Mouse (Mus musculus): ENCODE measurements around the gene Ablim1.
A peak's percentile ranks its signal among the peaks of the same experiment; 100 is the strongest.

Gene Ablim1

GRCm38 (mm10) chr19:57264296-57264947 is 50.3 kb downstream of the Ablim1 start:
- no peak for DNase-seq (ENCODE audit: low spot score)

GRCm38 (mm10) chr19:57257801-57258200 is 56.9 kb downstream of the Ablim1 start:
- DNase-seq (ENCODE audit: low spot score), result no peak

GRCm38 (mm10) chr19:57256666-57257065 is 58.1 kb downstream of the Ablim1 start:
- DNase-seq (ENCODE audit: low spot score), result no peak

- peak; percentile 55 for DNase-seq (ENCODE audit: low spot score)
These were observed 59.6 kb downstream of the Ablim1 start for GRCm38 (mm10) chr19:57255157-57255556.

GRCm38 (mm10) chr19:57252692-57253448 is 61.8 kb downstream of the Ablim1 start:
- DNase-seq (ENCODE audit: low spot score), result no peak

- DNase-seq (ENCODE audit: low spot score), result peak; percentile 32
These were observed 65.9 kb downstream of the Ablim1 start for GRCm38 (mm10) chr19:57248781-57249180.

GRCm38 (mm10) chr19:57247221-57247620 is 67.5 kb downstream of the Ablim1 start:
- no peak for DNase-seq (ENCODE audit: low spot score)

GRCm38 (mm10) chr19:57244281-57244680 is 70.4 kb downstream of the Ablim1 start:
- no peak for DNase-seq (ENCODE audit: low spot score)

GRCm38 (mm10) chr19:57243606-57244005 is 71.1 kb downstream of the Ablim1 start:
- DNase-seq (ENCODE audit: low spot score), result no peak

- DNase-seq (ENCODE audit: low spot score), result no peak
These were observed 71.5 kb downstream of the Ablim1 start for GRCm38 (mm10) chr19:57243191-57243590.

GRCm38 (mm10) chr19:57241363-57242192 is 73.1 kb downstream of the Ablim1 start:
- no peak for DNase-seq (ENCODE audit: low spot score)

- DNase-seq (ENCODE audit: low spot score), result no peak
These were observed 74.5 kb downstream of the Ablim1 start for GRCm38 (mm10) chr19:57240259-57240658.

- peak; percentile 85 for DNase-seq (ENCODE audit: low spot score)
These were observed 75.4 kb downstream of the Ablim1 start for GRCm38 (mm10) chr19:57239176-57239784.

- peak; percentile 71 for DNase-seq (ENCODE audit: low spot score)
These were observed 76.3 kb downstream of the Ablim1 start for GRCm38 (mm10) chr19:57238461-57238860.

- DNase-seq (ENCODE audit: low spot score), result no peak
These were observed 77.2 kb downstream of the Ablim1 start for GRCm38 (mm10) chr19:57237534-57237933.

GRCm38 (mm10) chr19:57236647-57237046 is 78.1 kb downstream of the Ablim1 start:
- no peak for DNase-seq (ENCODE audit: low spot score)

- no peak for DNase-seq (ENCODE audit: low spot score)
These were observed 78.8 kb downstream of the Ablim1 start for GRCm38 (mm10) chr19:57235931-57236330.

- no peak for DNase-seq (ENCODE audit: low spot score)
These were observed 83.7 kb downstream of the Ablim1 start for GRCm38 (mm10) chr19:57230996-57231395.

GRCm38 (mm10) chr19:57229161-57229560 is 85.6 kb downstream of the Ablim1 start:
- no peak for DNase-seq (ENCODE audit: low spot score)

- no peak for DNase-seq (ENCODE audit: low spot score)
These were observed 86.1 kb downstream of the Ablim1 start for GRCm38 (mm10) chr19:57228576-57228975.

- no peak for DNase-seq (ENCODE audit: low spot score)
These were observed 90.3 kb downstream of the Ablim1 start for GRCm38 (mm10) chr19:57224390-57224789.

- DNase-seq (ENCODE audit: low spot score), result no peak
These were observed 91.0 kb downstream of the Ablim1 start for GRCm38 (mm10) chr19:57223686-57224085.
